Mouse (Mus musculus) megakaryocyte-erythroid progenitor cell, adult 5 weeks (primary cell): ENCODE measurements around the gene Ppp1cb. TPM values are rescaled to one million over a fixed set of nuclear protein-coding genes. Genes with fewer than 3 reads are reported as not detected.

ENCODE experiments used
- polyA plus RNA-seq: library from polyadenylated mRNA; stranded (reverse); fragments of >175 nt; gene quantifications from 2 replicates; pipeline ENCODE4 v1.2.3, GENCODE M21; 2012

Gene Ppp1cb
- polyA plus RNA-seq, result 37.4 and 44.3 TPM in 2 replicates

GRCm38 (mm10) chr5:32458408-32459143, at the start of gene Ppp1cb:
TSS of gene Ppp1cb (plus strand) at chr5:32458843.

Other genes with a start within 250 kb of the Ppp1cb start
- gene Plb1, start 226.1 kb upstream of the Ppp1cb start, polyA plus RNA-seq, result 0.03 TPM in 1 of 2 replicates, not detected in the other
- gene Yes1, start 152.3 kb downstream of the Ppp1cb start, polyA plus RNA-seq, result 0.06 and 0.13 TPM in 2 replicates